Mouse (Mus musculus): Measurements from ENCODE around the gene Mlip.
"Not testable (repeated sequence)": the region's sequence is repeated elsewhere in the genome, so short reads cannot be mapped to it uniquely, and the experiment has no call there.

Gene Mlip

GRCm38 (mm10) chr9:77352432-77353175 lies at the start of gene Mlip:
Mlip (minus strand) TSS chr9:77352969.
- no peak for DNase-seq

GRCm38 (mm10) chr9:77399801-77400200 lies 47.0 kb upstream of the Mlip start:
- no peak for DNase-seq

- no peak for DNase-seq
These were observed 46.3 kb upstream of the Mlip start for GRCm38 (mm10) chr9:77398856-77399631.

- DNase-seq, result no peak
These were observed 44.3 kb upstream of the Mlip start for GRCm38 (mm10) chr9:77397027-77397426.

GRCm38 (mm10) chr9:77391248-77391647 lies 38.5 kb upstream of the Mlip start:
- no peak for DNase-seq

GRCm38 (mm10) chr9:77388956-77389355 lies 36.2 kb upstream of the Mlip start:
- DNase-seq, result no peak

GRCm38 (mm10) chr9:77386751-77387150 lies 34.0 kb upstream of the Mlip start:
- no peak for DNase-seq

GRCm38 (mm10) chr9:77385611-77386010 lies 32.8 kb upstream of the Mlip start:
- DNase-seq, result no peak

- peak; percentile 34 for DNase-seq
These were observed 31.9 kb upstream of the Mlip start for GRCm38 (mm10) chr9:77384651-77385050.

GRCm38 (mm10) chr9:77383951-77384350 lies 31.2 kb upstream of the Mlip start:
- DNase-seq, result no peak

GRCm38 (mm10) chr9:77382514-77382913 lies 29.7 kb upstream of the Mlip start:
- no peak for DNase-seq

- DNase-seq, result peak; percentile 89
These were observed 28.8 kb upstream of the Mlip start for GRCm38 (mm10) chr9:77381565-77381964.

GRCm38 (mm10) chr9:77379625-77380024 lies 26.9 kb upstream of the Mlip start:
- DNase-seq, result peak; percentile 84

GRCm38 (mm10) chr9:77377696-77378095 lies 24.9 kb upstream of the Mlip start:
- no peak for DNase-seq

GRCm38 (mm10) chr9:77377082-77377481 lies 24.3 kb upstream of the Mlip start:
- DNase-seq, result peak; percentile 59

GRCm38 (mm10) chr9:77376561-77376960 lies 23.8 kb upstream of the Mlip start:
- no peak for DNase-seq

- no peak for DNase-seq
These were observed 17.9 kb upstream of the Mlip start for GRCm38 (mm10) chr9:77370706-77371105.

GRCm38 (mm10) chr9:77369262-77369661 lies 16.5 kb upstream of the Mlip start:
- DNase-seq, result no peak

GRCm38 (mm10) chr9:77364681-77365080 lies 11.9 kb upstream of the Mlip start:
- not testable (repeated sequence) for DNase-seq

GRCm38 (mm10) chr9:77362906-77363305 lies 10.1 kb upstream of the Mlip start:
- DNase-seq, result no peak

GRCm38 (mm10) chr9:77360654-77361053 lies 7.9 kb upstream of the Mlip start:
- no peak for DNase-seq

GRCm38 (mm10) chr9:77359278-77359973 lies 6.7 kb upstream of the Mlip start:
- no peak for DNase-seq

GRCm38 (mm10) chr9:77353942-77354341 lies 1.2 kb upstream of the Mlip start:
- no peak for DNase-seq

- no peak for DNase-seq
These were observed 5.1 kb downstream of the Mlip start for GRCm38 (mm10) chr9:77347704-77348103.
